Mouse (Mus musculus) c-Kit-negative CD71-positive TER-119-positive erythroid progenitor cells, embryonic 14.5 days (primary cell): Measurements from ENCODE around the gene Nt5c1a.

ENCODE experiments used
- DNase-seq: peaks from one replicate; pipeline ENCODE4 v3.0.0-alpha.2; 2013; ENCODE audit warnings: low read depth, low spot score

Nt5c1a gene

GRCm38 (mm10) chr4:123247147-123247880, 46.0 kb downstream of the Nt5c1a start:
- DNase-seq, result no peak

GRCm38 (mm10) chr4:123248971-123249567, 47.8 kb downstream of the Nt5c1a start:
- DNase-seq, result no peak

- no peak for DNase-seq
Measured at GRCm38 (mm10) chr4:123252214-123252613, 50.9 kb downstream of the Nt5c1a start.

GRCm38 (mm10) chr4:123254617-123255016, 53.3 kb downstream of the Nt5c1a start:
- DNase-seq, result peak; percentile 39

- no peak for DNase-seq
Measured at GRCm38 (mm10) chr4:123260071-123260746, 58.9 kb downstream of the Nt5c1a start.

- no peak for DNase-seq
Measured at GRCm38 (mm10) chr4:123261721-123262401, 60.6 kb downstream of the Nt5c1a start, which contains the start of gene Pabpc4. Pabpc4 (plus strand) TSS chr4:123262351.
